26 mouse cellular contexts compared by ENCODE assay signal in the genomic region with DNA sequence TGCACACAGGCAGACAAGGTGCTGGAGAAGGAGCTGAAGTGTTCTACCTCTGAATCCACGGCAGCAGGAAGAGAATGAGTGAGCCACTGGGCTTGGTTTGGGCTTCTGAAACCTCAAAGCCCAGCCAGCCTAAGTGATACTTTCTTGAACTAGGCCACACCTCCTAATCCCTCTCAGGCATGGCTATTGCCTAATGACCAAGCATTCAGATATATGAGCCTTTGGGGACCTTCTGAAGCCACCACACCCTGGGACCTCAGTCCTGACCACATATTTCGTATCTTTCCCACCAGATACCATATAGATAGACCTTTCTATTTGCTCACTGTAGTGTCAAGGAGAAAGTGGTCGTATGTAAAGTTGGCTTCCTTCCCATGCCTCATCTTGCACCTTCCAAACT. TPM values are rescaled to one million over a fixed set of nuclear protein-coding genes. Genes with fewer than 3 reads are reported as not detected.
A peak's percentile ranks its signal among the peaks of the same experiment; 100 is the strongest.
DNase-seq lines count a peak whose midpoint lies in the region; ATAC-seq and TF ChIP-seq lines count a peak whose summit lies in the region.
"Had no signal": no experiment of that assay in that cellular context is flagged by ENCODE, and none has a peak within 500 bp of the region (broad histone marks: within the 10 kb centered on the region; RNA-seq: fewer than 3 reads in every experiment).

No protein-coding gene starts in this region.

- H3K4me1 ChIP-seq in thymus, adult 2 months (replicated peaks; ENCODE audit: control insufficient read depth, insufficient read depth, low read length): peaks cover 37% of the 10 kb centered on the region
- H3K4me1 ChIP-seq: intestine, embryonic 15.5 days had no signal

- H3K27ac ChIP-seq in thymus, adult 2 months (ENCODE audit: control insufficient read depth, insufficient read depth, low read length): 0 out of 2 replicates have a peak overlapping the region, but pooled peaks have one; percentile 20
- H3K27ac ChIP-seq: embryonic facial prominence, embryonic 12.5 days; embryonic facial prominence, embryonic 15.5 days; heart, adult 2 months; heart, embryonic 15.5 days; hindbrain, embryonic 10.5 days; hindbrain, embryonic 13.5 days; intestine, embryonic 15.5 days had no signal

- no peaks in the 10 kb centered on the region for H3K27me3 ChIP-seq in thymus, adult 2 months (ENCODE audit: control insufficient read depth, insufficient read depth, low read length)
- H3K27me3 ChIP-seq: embryonic facial prominence, embryonic 12.5 days; embryonic facial prominence, embryonic 15.5 days; heart, embryonic 15.5 days; hindbrain, embryonic 13.5 days; intestine, embryonic 15.5 days had no signal

- no peak overlapping the region for H3K4me3 ChIP-seq in thymus, adult 2 months (ENCODE audit: control insufficient read depth, insufficient read depth, low read length)
- H3K4me3 ChIP-seq: embryonic facial prominence, embryonic 12.5 days; embryonic facial prominence, embryonic 15.5 days; heart, adult 2 months; heart, embryonic 15.5 days; hindbrain, embryonic 10.5 days; hindbrain, embryonic 13.5 days; intestine, embryonic 15.5 days had no signal

- peak; percentile 34 for ATAC-seq in megakaryocyte, adult 5-6 weeks (ENCODE audit: poor library complexity, severe bottlenecking)
- ATAC-seq: activated CD4-positive, CD25-positive, alpha-beta regulatory T cell, adult 4 months; forebrain, embryonic 14.5 days; forebrain, postnatal 0 days; hindbrain, embryonic 16.5 days; intestine, embryonic 15.5 days had no signal

- DNase-seq in thymus, adult 2 months: no peak
- DNase-seq in thymus, postnatal 25 days: no peak
- DNase-seq in 416B (ENCODE audit: low read depth): peak; percentile 88
- no peak for DNase-seq in cerebellum, adult 11-12 months
- no peak for DNase-seq in adrenal gland, postnatal 36 days
- no peak for DNase-seq in layer of hippocampus, postnatal 36 days
- DNase-seq: adrenal gland, adult 8-10 months; adrenal gland, postnatal 25 days; cerebellum, adult 2 months; cerebellum, postnatal 10 days; cerebellum, postnatal 36 days; forebrain, postnatal 0 days; gastrocnemius, postnatal 25 days; heart, adult 2 months; heart, postnatal 10 days; heart, postnatal 36 days had no signal

- 63% methylated on average over 3 of the region's 3 CpGs for WGBS in thymus, adult 2 months

- TF ChIP-seq POLR2A in thymus, adult 2 months (IDR thresholded peaks at IDR 0.05; ENCODE audit: control insufficient read depth, extremely low read depth, insufficient read depth, low read length, poor library complexity): no peak

- H3K36me3 ChIP-seq in thymus, adult 2 months (ENCODE audit: control insufficient read depth, insufficient read depth, low read length): no peaks in the 10 kb centered on the region
- H3K36me3 ChIP-seq: embryonic facial prominence, embryonic 15.5 days; heart, embryonic 15.5 days; hindbrain, embryonic 10.5 days; hindbrain, embryonic 13.5 days; intestine, embryonic 15.5 days had no signal

- no peak for TF ChIP-seq CTCF in thymus, adult 2 months (IDR thresholded peaks at IDR 0.05; ENCODE audit: borderline replicate concordance, control insufficient read depth, extremely low read depth, insufficient read depth, low read length, poor library complexity)

RNA-seq across cellular contexts. Expression of a gene that starts 42.3 kb away (rescaled TPM):
- 0.55 and 2.6 TPM in 2 replicates for polyA plus RNA-seq in thymus, adult 2 months (2012; rRNA removed)
- 0.21 and 0.85 TPM in 2 replicates for total RNA-seq in megakaryocyte, adult 5-6 weeks (2015)
- total RNA-seq in megakaryocyte, adult 5-6 weeks (2017): not detected in 2 replicates
- total RNA-seq in adrenal gland, postnatal 36 days (2021): 1 to 10 TPM; 1.1 to 1.6 TPM
- 1 to 10 TPM in 1 of 2 experiments, under 1 TPM in 1; 0.77 to 1.7 TPM for total RNA-seq in layer of hippocampus, postnatal 36 days (2021)
